Mouse (Mus musculus) testis, adult 2 months (tissue): Measurements from ENCODE around the gene Egln2. TPM values are rescaled to one million over a fixed set of nuclear protein-coding genes. Genes with fewer than 3 reads are reported as not detected.

Experiments
- H3K27ac ChIP-seq: fragments of 200-500 bp; 2 replicates; pipeline ENCODE4 v1.5.1; 2012; ENCODE audit warnings: low read depth, low read length; ENCODE audit not compliant: control insufficient read depth, insufficient read depth
- H3K27me3 ChIP-seq: fragments of 200-500 bp; 2 replicates; pipeline ENCODE4 v1.6.1; 2012; ENCODE audit warnings: mild to moderate bottlenecking, low read length, moderate library complexity; ENCODE audit not compliant: control insufficient read depth, insufficient read depth
- H3K36me3 ChIP-seq: fragments of 200-500 bp; 2 replicates; pipeline ENCODE4 v1.6.1; 2012; ENCODE audit warnings: mild to moderate bottlenecking, low read length; ENCODE audit not compliant: control insufficient read depth, insufficient read depth
- H3K4me1 ChIP-seq: fragments of 200-500 bp; 2 replicates; pipeline ENCODE4 v1.6.1; 2012; ENCODE audit warnings: low read length; ENCODE audit not compliant: control insufficient read depth, insufficient read depth
- H3K4me3 ChIP-seq: fragments of 200-500 bp; 2 replicates; pipeline ENCODE4 v1.5.1; 2012; ENCODE audit warnings: low read depth, mild to moderate bottlenecking, low read length, moderate library complexity, mixed read lengths; ENCODE audit not compliant: control insufficient read depth
- CTCF ChIP-seq: fragments of 200-500 bp; IDR thresholded peaks from 2 replicates; pipeline ENCODE4 v1.5.1; 2012; ENCODE audit warnings: low read depth, mild to moderate bottlenecking, inconsistent platforms, low read length, moderate library complexity; ENCODE audit not compliant: control insufficient read depth, insufficient read depth, insufficient replicate concordance
- POLR2A ChIP-seq: fragments of 200-500 bp; IDR thresholded peaks from 2 replicates; pipeline ENCODE4 v1.6.1; 2012; ENCODE audit warnings: low read depth, mild to moderate bottlenecking, inconsistent platforms, low read length, moderate library complexity; ENCODE audit not compliant: control insufficient read depth
- polyA plus RNA-seq: library from polyadenylated mRNA; depleted of rRNA; stranded (reverse); fragments of >200 nt; gene quantifications from 2 replicates; pipeline ENCODE4 v1.2.3, GENCODE M21; 2012; rRNA removed

The Egln2 gene
- 622 and 747 TPM in 2 replicates for polyA plus RNA-seq

GRCm38 (mm10) chr7:27166614-27167474, at the start of gene Egln2:
Egln2 (minus strand) TSS chr7:27166802.
- Histone ChIP-seq H3K4me3 (peak within 1 kb of the TSS; percentile 87), H3K4me1 (peaks cover 24% of the 10 kb centered on the region), H3K27me3 (no peaks in the 10 kb centered on the region), H3K27ac (peak within 1 kb of the TSS; percentile 99), H3K36me3 (no peaks in the 10 kb centered on the region; the same call in 1 of the 2 replicates)
- 0 out of 2 replicates have a peak, but pooled peaks have one; percentile 11 for TF ChIP-seq CTCF
- peak; percentile 5 for TF ChIP-seq POLR2A

GRCm38 (mm10) chr7:27212626-27213025, 46.0 kb upstream of the Egln2 start:
- no peaks in the 10 kb centered on the region for H3K27me3 ChIP-seq
- H3K4me3 ChIP-seq: no peak overlapping the region
- peaks cover 5% of the 10 kb centered on the region for H3K36me3 ChIP-seq
- no peak overlapping the region for H3K27ac ChIP-seq
- H3K4me1 ChIP-seq: no peaks in the 10 kb centered on the region
- TF ChIP-seq CTCF (no peak), POLR2A (no peak)

GRCm38 (mm10) chr7:27203730-27204449, 37.3 kb upstream of the Egln2 start:
- H3K4me3 ChIP-seq: no peak overlapping the region
- H3K36me3 ChIP-seq: no peaks in the 10 kb centered on the region
- no peaks in the 10 kb centered on the region for H3K27me3 ChIP-seq
- H3K27ac ChIP-seq: no peak overlapping the region
- no peaks in the 10 kb centered on the region; the same call in 1 of the 2 replicates for H3K4me1 ChIP-seq
- TF ChIP-seq POLR2A: no peak
- no peak for TF ChIP-seq CTCF

GRCm38 (mm10) chr7:27198779-27199178, 32.2 kb upstream of the Egln2 start:
- Histone ChIP-seq H3K27ac (no peak overlapping the region), H3K27me3 (no peaks in the 10 kb centered on the region), H3K4me3 (no peak overlapping the region), H3K4me1 (peaks cover 8% of the 10 kb centered on the region), H3K36me3 (peaks cover 3% of the 10 kb centered on the region)
- TF ChIP-seq POLR2A (no peak), CTCF (no peak)

GRCm38 (mm10) chr7:27198355-27198754, 31.8 kb upstream of the Egln2 start:
- TF ChIP-seq POLR2A: no peak
- no peak for TF ChIP-seq CTCF
- no peaks in the 10 kb centered on the region for H3K27me3 ChIP-seq
- H3K4me3 ChIP-seq: no peak overlapping the region
- no peak overlapping the region for H3K27ac ChIP-seq
- H3K36me3 ChIP-seq: peaks cover 6% of the 10 kb centered on the region
- peaks cover 8% of the 10 kb centered on the region for H3K4me1 ChIP-seq

- Histone ChIP-seq H3K4me1 (peaks cover 8% of the 10 kb centered on the region), H3K27me3 (no peaks in the 10 kb centered on the region), H3K4me3 (no peak overlapping the region), H3K27ac (peak overlapping the region; percentile 75), H3K36me3 (peaks cover 6% of the 10 kb centered on the region)
- TF ChIP-seq CTCF (no peak), POLR2A (no peak)
Observed at GRCm38 (mm10) chr7:27197634-27198033, 31.0 kb upstream of the Egln2 start.

GRCm38 (mm10) chr7:27197136-27197535, 30.5 kb upstream of the Egln2 start:
- H3K4me3 ChIP-seq: no peak overlapping the region
- H3K27ac ChIP-seq: peak overlapping the region; percentile 75
- peaks cover 10% of the 10 kb centered on the region for H3K4me1 ChIP-seq
- peaks cover 6% of the 10 kb centered on the region for H3K36me3 ChIP-seq
- TF ChIP-seq CTCF (no peak), POLR2A (no peak)
- no peaks in the 10 kb centered on the region for H3K27me3 ChIP-seq
